Mouse (Mus musculus): ENCODE data around the gene Cldn20.

- TF ChIP-seq CTCF (IDR thresholded peaks at IDR 0.05; ENCODE audit: low read depth) (peak; percentile 43), EP300 (IDR thresholded peaks at IDR 0.05; ENCODE audit: low read depth) (no peak)
Measured at GRCm38 (mm10) chr17:3498086-3498485, 34.3 kb upstream of the Cldn20 start.
